Mouse (Mus musculus): ENCODE data around the gene Mlx.

The Mlx gene

GRCm38 (mm10) chr11:101086756-101087681 is at the start of gene Mlx:
TSS of gene Mlx (plus strand) at chr11:101087277.
- in situ Hi-C loops (cut with MboI, MseI), result no loop called here

- in situ Hi-C loops (cut with MboI, MseI), result no loop called here
Measured at GRCm38 (mm10) chr11:101037795-101038194, 49.3 kb upstream of the Mlx start.

GRCm38 (mm10) chr11:101045826-101046225 is 41.3 kb upstream of the Mlx start:
- in situ Hi-C loops (cut with MboI, MseI), result no loop called here

- in situ Hi-C loops (cut with MboI, MseI), result no loop called here
Measured at GRCm38 (mm10) chr11:101046440-101046839, 40.6 kb upstream of the Mlx start.

- in situ Hi-C loops (cut with MboI, MseI), result no loop called here
Measured at GRCm38 (mm10) chr11:101047502-101047901, 39.6 kb upstream of the Mlx start.

GRCm38 (mm10) chr11:101050359-101050758 is 36.7 kb upstream of the Mlx start:
- in situ Hi-C loops (cut with MboI, MseI), result loop anchor here (5.0 kb wide), 1 partner anchor 33 kb away; no protein-coding TSS in a partner anchor

GRCm38 (mm10) chr11:101051051-101051493 is 36.0 kb upstream of the Mlx start:
- in situ Hi-C loops (cut with MboI, MseI), result loop anchor here (5.0 kb wide), 1 partner anchor 34 kb away; no protein-coding TSS in a partner anchor

GRCm38 (mm10) chr11:101051617-101052016 is 35.5 kb upstream of the Mlx start:
- in situ Hi-C loops (cut with MboI, MseI), result loop anchor here (5.0 kb wide), 1 partner anchor 34 kb away; no protein-coding TSS in a partner anchor

GRCm38 (mm10) chr11:101052751-101053473 is 34.2 kb upstream of the Mlx start:
- in situ Hi-C loops (cut with MboI, MseI), result loop anchor here (5.0 kb wide), 1 partner anchor 36 kb away; no protein-coding TSS in a partner anchor

- in situ Hi-C loops (cut with MboI, MseI), result loop anchor here (5.0 kb wide), 1 partner anchor 37 kb away; no protein-coding TSS in a partner anchor
Measured at GRCm38 (mm10) chr11:101053974-101054373, 33.1 kb upstream of the Mlx start.

GRCm38 (mm10) chr11:101055418-101055817 is 31.7 kb upstream of the Mlx start:
- in situ Hi-C loops (cut with MboI, MseI), result loop anchor here (5.0 kb wide), 1 partner anchor 88 kb away; no protein-coding TSS in a partner anchor

GRCm38 (mm10) chr11:101056885-101057284 is 30.2 kb upstream of the Mlx start:
- in situ Hi-C loops (cut with MboI, MseI), result loop anchor here (5.0 kb wide), 1 partner anchor 90 kb away; no protein-coding TSS in a partner anchor

GRCm38 (mm10) chr11:101057860-101058259 is 29.2 kb upstream of the Mlx start:
- in situ Hi-C loops (cut with MboI, MseI), result loop anchor here (5.0 kb wide), 1 partner anchor 91 kb away; no protein-coding TSS in a partner anchor

- in situ Hi-C loops (cut with MboI, MseI), result loop anchor here (5.0 kb wide), 1 partner anchor 91 kb away; no protein-coding TSS in a partner anchor
Measured at GRCm38 (mm10) chr11:101058726-101059125, 28.4 kb upstream of the Mlx start.

GRCm38 (mm10) chr11:101059473-101059872 is 27.6 kb upstream of the Mlx start:
- in situ Hi-C loops (cut with MboI, MseI), result loop anchor here (5.0 kb wide), 1 partner anchor 92 kb away; no protein-coding TSS in a partner anchor

GRCm38 (mm10) chr11:101060126-101060525 is 27.0 kb upstream of the Mlx start:
- in situ Hi-C loops (cut with MboI, MseI), result loop anchor here (10.0 kb wide), 1 partner anchor 175 kb away; no protein-coding TSS in a partner anchor

GRCm38 (mm10) chr11:101061049-101061448 is 26.0 kb upstream of the Mlx start:
- in situ Hi-C loops (cut with MboI, MseI), result loop anchor here (10.0 kb wide), 1 partner anchor 176 kb away; no protein-coding TSS in a partner anchor

- in situ Hi-C loops (cut with MboI, MseI), result loop anchor here (10.0 kb wide), 1 partner anchor 178 kb away; no protein-coding TSS in a partner anchor
Measured at GRCm38 (mm10) chr11:101062165-101062884, 24.8 kb upstream of the Mlx start.

- in situ Hi-C loops (cut with MboI, MseI), result loop anchor here (10.0 kb wide), 1 partner anchor 178 kb away; no protein-coding TSS in a partner anchor
Measured at GRCm38 (mm10) chr11:101062971-101063675, 24.0 kb upstream of the Mlx start.

Data from T-helper 2 cell (primary cell).